Mouse (Mus musculus) adrenal gland, postnatal 25 days (tissue): ENCODE results near the gene Defa35. TPM values are rescaled to one million over a fixed set of nuclear protein-coding genes. Genes with fewer than 3 reads are reported as not detected.
"Not testable (repeated sequence)": the region's sequence is repeated elsewhere in the genome, so short reads cannot be mapped to it uniquely, and the experiment has no call there.

Experiments used
- DNase-seq: peaks from one replicate; pipeline ENCODE4 v3.0.0; 2021; ENCODE audit warnings: mixed read lengths
- long read RNA-seq: library from polyadenylated mRNA; stranded (forward); transcript quantifications from one replicate; pipeline ENCODE4 v2.0.0, GENCODE M21; 2021
- total RNA-seq: library from RNA; stranded (reverse); gene quantifications from 2 replicates; pipeline ENCODE4 v1.2.3, GENCODE M21; 2021

The Defa35 gene
- not detected in 2 replicates for total RNA-seq
- long read RNA-seq, result 0 reads

GRCm38 (mm10) chr8:21064738-21065137, at the start of gene Defa35:
Gene Defa35, plus strand, starts transcription at chr8:21065038.
- not testable (repeated sequence) for DNase-seq

- DNase-seq, result not testable (repeated sequence)
These were observed 39.6 kb upstream of the Defa35 start, which contains the start of gene Defa21 for GRCm38 (mm10) chr8:21025245-21025644. Gene Defa21, plus strand, starts transcription at chr8:21025545.

DNA sequence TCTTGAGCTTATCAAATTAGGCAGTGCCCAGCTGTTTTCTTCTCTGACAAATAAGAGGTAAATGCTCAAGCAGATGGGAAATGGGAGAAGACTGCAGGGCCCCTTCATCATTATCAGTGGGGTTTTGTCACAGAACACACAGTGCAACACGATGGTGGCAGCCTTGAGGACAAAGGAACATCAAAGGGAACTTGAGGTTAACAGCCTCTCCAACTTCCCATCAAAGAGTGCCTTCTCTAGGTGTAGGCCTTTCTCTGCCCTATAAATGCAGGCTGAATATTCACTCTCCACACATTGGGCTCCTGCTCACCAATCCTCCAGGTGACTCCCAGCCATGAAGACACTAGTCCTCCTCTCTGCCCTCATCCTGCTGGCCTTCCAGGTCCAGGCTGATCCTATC, 10.1 kb upstream of the Defa35 start, which contains the start of gene Defa23:
Defa23 (plus strand) TSS at position 301 of the 400 bp plus-strand sequence.
- DNase-seq, result not testable (repeated sequence)

- DNase-seq, result not testable (repeated sequence)
These were observed 19.3 kb downstream of the Defa35 start, which contains the start of gene Defa25 for GRCm38 (mm10) chr8:21084142-21084541. Gene Defa25, plus strand, starts transcription at chr8:21084442.

GRCm38 (mm10) chr8:21093106-21093505, 28.3 kb downstream of the Defa35 start:
- DNase-seq, result peak; percentile 25

DNA sequence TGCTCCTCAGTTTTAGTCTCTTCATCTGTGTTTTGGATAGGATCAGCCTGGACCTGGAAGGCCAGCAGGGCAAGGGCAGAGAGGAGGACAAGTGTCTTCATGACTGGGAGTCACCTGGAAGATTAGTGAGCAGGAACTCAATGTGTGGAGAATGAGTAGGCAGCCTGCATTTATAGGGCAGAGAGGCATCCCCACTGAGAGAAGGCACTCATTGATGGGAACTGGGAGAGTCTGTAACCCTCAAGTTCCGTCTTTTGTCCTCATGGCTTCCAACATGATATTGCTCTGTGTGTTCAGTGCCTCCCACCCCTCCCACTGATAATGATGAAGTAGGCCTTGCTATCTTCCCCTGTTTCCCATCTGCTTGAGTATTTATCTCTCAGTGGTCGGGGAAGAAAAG, 31.1 kb downstream of the Defa35 start, which contains the start of gene Gm14851:
Gm14851 (minus strand) TSS at position 101 of the 400 bp plus-strand sequence.
- not testable (repeated sequence) for DNase-seq

Other genes with a start within 250 kb of the Defa35 start
- not detected in 2 replicates for gene Defb33, start 172.4 kb upstream of the Defa35 start, total RNA-seq
- not detected in 2 replicates for gene Gm15056, start 162.4 kb upstream of the Defa35 start, total RNA-seq
- not detected in 2 replicates for gene Gm6040, start 143.0 kb upstream of the Defa35 start, total RNA-seq
- not detected in 2 replicates for gene AY761185, start 120.3 kb upstream of the Defa35 start, total RNA-seq
- not detected in 2 replicates for gene Defa21, start 39.5 kb upstream of the Defa35 start, total RNA-seq
- not detected in 2 replicates for gene Defa23, start 10.0 kb upstream of the Defa35 start, total RNA-seq
- not detected in 2 replicates for gene Defa25, start 19.4 kb downstream of the Defa35 start, total RNA-seq
- gene Gm14851, start 31.0 kb downstream of the Defa35 start, total RNA-seq, result not detected in 2 replicates
- not detected in 2 replicates for gene Defa30, start 69.6 kb downstream of the Defa35 start, total RNA-seq
- gene Defa22, start 97.2 kb downstream of the Defa35 start, total RNA-seq, result not detected in 2 replicates
- gene Defa31, start 126.6 kb downstream of the Defa35 start, total RNA-seq, result not detected in 2 replicates
- not detected in 2 replicates for gene Gm15293, start 136.5 kb downstream of the Defa35 start, total RNA-seq
- not detected in 2 replicates for gene Gm15292, start 184.7 kb downstream of the Defa35 start, total RNA-seq